Mouse (Mus musculus) limb, embryonic 11.5 days (tissue): ENCODE measurements around the gene Tgfbr3l. TPM values are rescaled to one million over a fixed set of nuclear protein-coding genes. Genes with fewer than 3 reads are reported as not detected.

Experiments used
- ATAC-seq: fragments of 200-750 bp; cut with Nextera tagmentation; 2 replicates; pipeline ENCODE4 v1.8.0; 2017; ENCODE audit warnings: low read depth; ENCODE audit not compliant: insufficient number of reproducible peaks, low FRiP score, low TSS enrichment
- DNase-seq: peaks from one replicate; pipeline ENCODE4 v3.0.0-alpha.2; 2015; ENCODE audit warnings: low spot score
- H3K27ac ChIP-seq: fragments of 300-500 bp; sonication (generic); replicated peaks from 2 replicates; pipeline ENCODE4 v1.5.1; 2014; ENCODE audit warnings: low read depth, mild to moderate bottlenecking, low read length
- H3K27me3 ChIP-seq: fragments of 300-500 bp; sonication (generic); 2 replicates; pipeline ENCODE4 v1.6.1; 2014; ENCODE audit warnings: mild to moderate bottlenecking, low read length, mixed read lengths; ENCODE audit not compliant: control insufficient read depth, insufficient read depth
- H3K36me3 ChIP-seq: fragments of 300-500 bp; sonication (generic); 2 replicates; pipeline ENCODE4 v1.6.1; 2014; ENCODE audit warnings: mild to moderate bottlenecking, low read length, moderate library complexity, mixed read lengths; ENCODE audit not compliant: control insufficient read depth, insufficient read depth
- H3K4me1 ChIP-seq: fragments of 300-500 bp; sonication (generic); 2 replicates; pipeline ENCODE4 v1.6.1; 2014; ENCODE audit warnings: low read length, mixed read lengths; ENCODE audit not compliant: control insufficient read depth, insufficient read depth
- H3K4me2 ChIP-seq: fragments of 300-500 bp; sonication (generic); 2 replicates; pipeline ENCODE4 v1.6.1; 2014; ENCODE audit warnings: low read depth, mild to moderate bottlenecking, moderate library complexity; ENCODE audit not compliant: severe bottlenecking
- H3K4me3 ChIP-seq: fragments of 300-500 bp; sonication (generic); 2 replicates; pipeline ENCODE4 v1.5.1; 2014; ENCODE audit warnings: low read depth, low read length
- H3K9ac ChIP-seq: fragments of 300-500 bp; sonication (generic); 2 replicates; pipeline ENCODE4 v1.6.1; 2014; ENCODE audit warnings: mild to moderate bottlenecking, low read length
- H3K9me3 ChIP-seq: fragments of 300-500 bp; sonication (generic); 2 replicates; pipeline ENCODE4 v1.6.1; 2016; ENCODE audit warnings: low read length; ENCODE audit not compliant: control insufficient read depth
- WGBS: fragments of 180-500 bp; shearing (Covaris S2); extraction: QIAGEN DNeasy Blood & Tissue Kit; methylation state at CpG from one replicate; pipeline ENCODE4 v1.1.7; 2014; 5-methylcytosine and 5-hydroxymethylcytosine counted together
- polyA plus RNA-seq: library from polyadenylated mRNA; unstranded; fragments of >200 nt; fragmentation: Nextera tagmentation; extraction: Ambion mirVana; gene quantifications from 2 replicates; pipeline ENCODE4 v1.2.1, GENCODE M21; 2014

Gene Tgfbr3l
- polyA plus RNA-seq, 1 experiment from 2014 or later, result 3.0 TPM

GRCm38 (mm10) chr8:4245061-4245460 lies 3.0 kb upstream of the Tgfbr3l start:
- no peak overlapping the region for H3K27ac ChIP-seq
- DNase-seq, result no peak
- no peak for ATAC-seq

GRCm38 (mm10) chr8:4245737-4246136 lies 2.3 kb upstream of the Tgfbr3l start:
- H3K9me3 ChIP-seq, result no peaks in the 10 kb centered on the region; the same call in 1 of the 2 replicates
- H3K36me3 ChIP-seq, result peaks cover 30% of the 10 kb centered on the region

More at GRCm38 (mm10) chr8:4245061-4245460, 3.0 kb upstream of the Tgfbr3l start:
- H3K9ac ChIP-seq, result no peak overlapping the region
- no peak overlapping the region for H3K4me2 ChIP-seq
- WGBS, result 92% methylated on average over 5 of the region's 5 CpGs
- peaks cover 30% of the 10 kb centered on the region for H3K36me3 ChIP-seq
- no peak overlapping the region for H3K4me3 ChIP-seq
- no peaks in the 10 kb centered on the region; the same call in 1 of the 2 replicates for H3K9me3 ChIP-seq
- H3K27me3 ChIP-seq, result no peaks in the 10 kb centered on the region
- H3K4me1 ChIP-seq, result peaks cover 10% of the 10 kb centered on the region

GRCm38 (mm10) chr8:4247241-4247640 lies 773 bp upstream of the Tgfbr3l start:
- H3K4me1 ChIP-seq, result peaks cover 7% of the 10 kb centered on the region; the same call in 1 of the 2 replicates
- no peaks in the 10 kb centered on the region; the same call in 1 of the 2 replicates for H3K9me3 ChIP-seq
- H3K4me2 ChIP-seq, result no peak overlapping the region
- WGBS, result 88% methylated on average over 8 of the region's 8 CpGs
- no peak overlapping the region for H3K9ac ChIP-seq
- H3K27ac ChIP-seq, result no peak overlapping the region
- no peak overlapping the region for H3K4me3 ChIP-seq
- ATAC-seq (no peak), DNase-seq (no peak)
- H3K36me3 ChIP-seq, result peaks cover 30% of the 10 kb centered on the region
- H3K27me3 ChIP-seq, result no peaks in the 10 kb centered on the region

More at GRCm38 (mm10) chr8:4245737-4246136, 2.3 kb upstream of the Tgfbr3l start:
- no peak overlapping the region for H3K4me3 ChIP-seq
- ATAC-seq, result no peak
- H3K9ac ChIP-seq, result no peak overlapping the region
- DNase-seq, result no peak
- H3K27ac ChIP-seq, result no peak overlapping the region
- H3K4me2 ChIP-seq, result no peak overlapping the region
- H3K4me1 ChIP-seq, result peaks cover 7% of the 10 kb centered on the region; the same call in 1 of the 2 replicates
- 84% methylated on average over 13 of the region's 13 CpGs for WGBS
- no peaks in the 10 kb centered on the region for H3K27me3 ChIP-seq

GRCm38 (mm10) chr8:4249213-4249612 lies 1.2 kb downstream of the Tgfbr3l start:
- WGBS, result 13% methylated on average over 29 of the region's 29 CpGs
- H3K36me3 ChIP-seq, result peaks cover 16% of the 10 kb centered on the region
- ATAC-seq, result no peak
- H3K4me3 ChIP-seq, result no peak overlapping the region
- H3K9me3 ChIP-seq, result no peaks in the 10 kb centered on the region
- H3K4me1 ChIP-seq, result peaks cover 10% of the 10 kb centered on the region
- peak overlapping the region; percentile 22; the same call in 1 of the 2 replicates for H3K9ac ChIP-seq
- peak overlapping the region; percentile 22; the same call in 1 of the 2 replicates for H3K4me2 ChIP-seq
- peak; percentile 70 for DNase-seq
- no peak overlapping the region for H3K27ac ChIP-seq
- H3K27me3 ChIP-seq, result no peaks in the 10 kb centered on the region

GRCm38 (mm10) chr8:4250306-4250970 lies 2.4 kb downstream of the Tgfbr3l start:
- DNase-seq (peak; percentile 89), ATAC-seq (peak; percentile 26; the same call in 1 of the 2 replicates)
- H3K9me3 ChIP-seq, result no peaks in the 10 kb centered on the region
- no peak overlapping the region for H3K4me2 ChIP-seq
- no peak overlapping the region for H3K4me3 ChIP-seq
- H3K27me3 ChIP-seq, result no peaks in the 10 kb centered on the region
- 30% methylated on average over 26 of the region's 26 CpGs for WGBS
- no peak overlapping the region for H3K27ac ChIP-seq
- H3K36me3 ChIP-seq, result peaks cover 11% of the 10 kb centered on the region
- H3K9ac ChIP-seq, result peak overlapping the region; percentile 37; the same call in 1 of the 2 replicates
- peaks cover 11% of the 10 kb centered on the region for H3K4me1 ChIP-seq

- no peak overlapping the region for H3K27ac ChIP-seq
- 49% methylated on average over 8 of the region's 8 CpGs for WGBS
- DNase-seq (no peak), ATAC-seq (no peak)
- H3K36me3 ChIP-seq, result peaks cover 2% of the 10 kb centered on the region
- no peaks in the 10 kb centered on the region for H3K27me3 ChIP-seq
- peak overlapping the region; percentile 66 for H3K4me2 ChIP-seq
- H3K9ac ChIP-seq, result no peak overlapping the region
- no peaks in the 10 kb centered on the region for H3K9me3 ChIP-seq
- H3K4me1 ChIP-seq, result peaks cover 13% of the 10 kb centered on the region
- H3K4me3 ChIP-seq, result peak overlapping the region; percentile 82
Observed at GRCm38 (mm10) chr8:4252116-4252760, 4.2 kb downstream of the Tgfbr3l start.

GRCm38 (mm10) chr8:4252934-4253841 lies 5.2 kb downstream of the Tgfbr3l start, which contains the start of gene Snapc2:
Gene Snapc2 (plus strand): TSS chr8:4253080.
- peak; percentile 89 for ATAC-seq
- Histone ChIP-seq H3K4me2 (peak within 1 kb of the TSS; percentile 66), H3K4me1 (peaks cover 21% of the 10 kb centered on the region), H3K27ac (peak within 1 kb of the TSS; percentile 79; the same call in 1 of the 2 replicates), H3K9ac (peak within 1 kb of the TSS; percentile 85), H3K9me3 (no peaks in the 10 kb centered on the region; the same call in 1 of the 2 replicates), H3K27me3 (no peaks in the 10 kb centered on the region), H3K4me3 (peak within 1 kb of the TSS; percentile 82), H3K36me3 (peaks cover 2% of the 10 kb centered on the region)
- WGBS, result under 1% methylated on average over 69 of the region's 69 CpGs
- DNase-seq, result peak; percentile 97

GRCm38 (mm10) chr8:4254001-4254400 lies 6.0 kb downstream of the Tgfbr3l start:
- H3K27me3 ChIP-seq, result no peaks in the 10 kb centered on the region
- no peaks in the 10 kb centered on the region; the same call in 1 of the 2 replicates for H3K9me3 ChIP-seq
- no peak for ATAC-seq
- peak overlapping the region; percentile 66 for H3K4me2 ChIP-seq
- peaks cover 19% of the 10 kb centered on the region for H3K4me1 ChIP-seq
- H3K9ac ChIP-seq, result no peak overlapping the region
- 65% methylated on average over 6 of the region's 6 CpGs for WGBS
- H3K27ac ChIP-seq, result no peak overlapping the region
- H3K36me3 ChIP-seq, result peaks cover 2% of the 10 kb centered on the region
- H3K4me3 ChIP-seq, result peak overlapping the region; percentile 82; the same call in 1 of the 2 replicates
- no peak for DNase-seq
